Mouse (Mus musculus) stomach, postnatal 0 days (tissue): ENCODE results near the gene Ermap. TPM values are rescaled to one million over a fixed set of nuclear protein-coding genes. Genes with fewer than 3 reads are reported as not detected.

ENCODE experiments used
- ATAC-seq: fragments of 200-750 bp; cut with Nextera tagmentation; 2 replicates; pipeline ENCODE4 v1.8.0; 2017; ENCODE audit not compliant: low FRiP score, low TSS enrichment
- DNase-seq: peaks from one replicate; pipeline ENCODE4 v3.0.0-alpha.2; 2016; ENCODE audit warnings: low spot score
- H3K27ac ChIP-seq: fragments of 300-500 bp; sonication (generic); replicated peaks from 2 replicates; pipeline ENCODE4 v1.5.1; 2014; ENCODE audit warnings: mild to moderate bottlenecking, control low read depth
- H3K27me3 ChIP-seq: fragments of 300-500 bp; sonication (generic); 2 replicates; pipeline ENCODE4 v1.6.1; 2014; ENCODE audit warnings: low read length; ENCODE audit not compliant: control insufficient read depth, insufficient read depth
- H3K36me3 ChIP-seq: fragments of 300-500 bp; sonication (generic); 2 replicates; pipeline ENCODE4 v1.6.1; 2014; ENCODE audit warnings: low read length, mixed read lengths; ENCODE audit not compliant: control insufficient read depth, insufficient read depth
- H3K4me1 ChIP-seq: fragments of 300-500 bp; sonication (generic); replicated peaks from 2 replicates; pipeline ENCODE4 v1.6.1; 2014; ENCODE audit warnings: antibody characterized with exemption; ENCODE audit not compliant: control insufficient read depth, insufficient read depth
- H3K4me2 ChIP-seq: fragments of 300-500 bp; sonication (generic); replicated peaks from 2 replicates; pipeline ENCODE4 v1.6.1; 2014; ENCODE audit warnings: low read depth, mild to moderate bottlenecking, control low read depth, moderate library complexity
- H3K4me3 ChIP-seq: fragments of 300-500 bp; sonication (generic); 2 replicates; pipeline ENCODE4 v1.5.1; 2014; ENCODE audit warnings: low read depth, low read length, control low read depth
- H3K9ac ChIP-seq: fragments of 300-500 bp; sonication (generic); 2 replicates; pipeline ENCODE4 v1.6.1; 2014; ENCODE audit warnings: mild to moderate bottlenecking, low read length, control low read depth, mixed read lengths
- H3K9me3 ChIP-seq: fragments of 300-500 bp; sonication (generic); 2 replicates; pipeline ENCODE4 v1.6.1; 2016; ENCODE audit warnings: low read length; ENCODE audit not compliant: control insufficient read depth
- CTCF ChIP-seq: IDR thresholded peaks from 2 replicates; pipeline ENCODE4 v1.5.1; 2016; ENCODE audit warnings: antibody characterized with exemption, low read depth, mild to moderate bottlenecking, moderate library complexity
- EP300 ChIP-seq: optimal IDR thresholded peaks from 2 replicates; pipeline ENCODE3; 2016; ENCODE audit warnings: antibody characterized with exemption
- WGBS: fragments of 180-500 bp; shearing (Covaris S2); extraction: QIAGEN DNeasy Blood & Tissue Kit; methylation state at CpG from one replicate; pipeline ENCODE4 v1.1.7; 2014; 5-methylcytosine and 5-hydroxymethylcytosine counted together
- polyA plus RNA-seq: library from polyadenylated mRNA; unstranded; fragments of >200 nt; fragmentation: Nextera tagmentation; extraction: Ambion mirVana; gene quantifications from 2 replicates; pipeline ENCODE4 v1.2.1, GENCODE M21; 2015

The Ermap gene
- polyA plus RNA-seq = 0.40 and 0.42 TPM in 2 replicates

DNA sequence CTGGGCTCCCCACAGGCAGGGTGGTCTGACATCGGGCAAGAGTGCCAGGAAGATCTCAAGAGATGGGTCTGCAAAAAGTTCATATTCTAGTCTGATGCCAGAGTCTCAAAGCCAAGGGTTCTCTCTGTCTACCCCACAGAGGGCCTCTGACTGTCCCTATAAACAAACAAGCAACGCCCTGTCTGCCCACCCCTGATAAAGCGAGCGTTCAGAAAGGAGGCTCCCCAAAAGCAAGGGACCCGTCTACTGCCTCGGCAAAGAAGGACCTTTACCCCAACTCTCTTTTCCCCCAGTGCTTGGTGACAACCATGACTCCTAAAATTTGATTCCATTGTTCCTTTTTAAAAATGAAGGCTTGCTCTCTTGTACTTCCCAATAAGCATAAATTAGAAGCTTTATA is at the start of gene Ermap:
Ermap (minus strand) TSS at position 148 of the 400 bp plus-strand sequence.
- Histone ChIP-seq H3K9ac (no peak within 1 kb of the TSS), H3K4me3 (no peak within 1 kb of the TSS), H3K27me3 (no peaks in the 10 kb centered on the region), H3K9me3 (no peaks in the 10 kb centered on the region), H3K4me2 (no peak within 1 kb of the TSS), H3K27ac (no peak within 1 kb of the TSS), H3K36me3 (no peaks in the 10 kb centered on the region), H3K4me1 (no peaks in the 10 kb centered on the region)
- ATAC-seq (no peak), DNase-seq (no peak)
- TF ChIP-seq EP300 (no peak), CTCF (no peak)
- WGBS = 54% methylated on average over 6 of the region's 6 CpGs

DNA sequence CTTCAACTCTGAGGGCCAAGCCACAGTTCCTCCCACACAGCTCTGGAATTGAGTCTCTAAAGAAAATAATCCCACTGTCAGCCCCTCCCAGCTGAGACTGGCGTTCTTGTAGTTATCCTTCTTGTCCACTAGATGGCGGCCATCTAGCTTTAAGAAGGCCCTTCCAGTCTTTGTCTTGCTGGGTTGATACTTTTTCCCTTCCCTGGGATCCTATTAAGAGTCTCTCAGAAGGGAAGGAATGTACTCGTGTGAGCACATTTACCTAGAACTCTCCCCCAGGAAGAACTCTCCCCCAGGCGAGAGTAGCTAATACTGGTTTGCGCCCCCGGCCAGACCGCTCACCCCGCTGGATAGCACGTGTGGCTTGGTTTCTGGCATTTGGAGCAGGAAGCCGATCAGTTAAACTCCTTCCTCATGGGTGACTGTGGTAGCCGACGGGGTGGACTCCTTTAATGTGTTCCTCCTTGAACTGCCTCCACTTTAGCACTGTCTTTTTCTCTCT is 49.4 kb upstream of the Ermap start:
- TF ChIP-seq CTCF (peak; percentile 92), EP300 (no peak)
- no peaks in the 10 kb centered on the region for H3K9me3 ChIP-seq
- H3K9ac ChIP-seq = 0 out of 2 replicates have a peak overlapping the region, but pooled peaks have one; percentile 23
- peak; percentile 48 for DNase-seq
- H3K36me3 ChIP-seq = peaks cover 5% of the 10 kb centered on the region; the same call in 1 of the 2 replicates
- H3K4me3 ChIP-seq = no peak overlapping the region
- peak overlapping the region; percentile 35; the same call in 1 of the 2 replicates for H3K27ac ChIP-seq
- 0 out of 2 replicates have a peak overlapping the region, but pooled peaks have one; percentile 27 for H3K4me2 ChIP-seq
- H3K27me3 ChIP-seq = no peaks in the 10 kb centered on the region
- WGBS = 30% methylated on average over 12 of the region's 12 CpGs
- no peaks in the 10 kb centered on the region for H3K4me1 ChIP-seq
- peak; percentile 41 for ATAC-seq

DNA sequence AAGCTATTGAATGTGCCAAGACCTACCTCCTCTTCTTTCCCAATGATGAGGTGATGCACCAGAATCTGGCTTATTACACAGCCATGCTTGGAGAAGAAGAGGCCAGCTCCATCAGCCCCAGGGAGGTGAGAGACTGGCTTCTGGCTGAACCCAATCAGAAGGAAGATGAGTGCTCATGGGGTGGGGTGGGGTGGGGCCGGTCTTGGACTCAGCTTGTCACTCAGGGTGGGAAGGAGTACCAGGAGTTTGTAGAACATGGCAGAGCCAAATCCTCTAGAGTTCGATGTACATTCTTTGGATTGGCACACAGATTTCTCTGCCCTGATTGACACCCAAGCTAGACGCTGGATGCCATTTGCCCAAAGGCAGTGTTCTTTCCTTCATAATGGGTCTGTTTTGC is 48.9 kb upstream of the Ermap start:
- DNase-seq (no peak), ATAC-seq (no peak)
- H3K4me2 ChIP-seq = no peak overlapping the region
- 0 out of 2 replicates have a peak overlapping the region, but pooled peaks have one; percentile 40 for H3K27ac ChIP-seq
- H3K4me3 ChIP-seq = no peak overlapping the region
- H3K4me1 ChIP-seq = no peaks in the 10 kb centered on the region
- H3K9ac ChIP-seq = no peak overlapping the region
- peaks cover 5% of the 10 kb centered on the region; the same call in 1 of the 2 replicates for H3K36me3 ChIP-seq
- no peaks in the 10 kb centered on the region for H3K27me3 ChIP-seq
- WGBS = 66% methylated on average over 3 of the region's 3 CpGs
- H3K9me3 ChIP-seq = no peaks in the 10 kb centered on the region
- TF ChIP-seq CTCF = no peak
- no peak for TF ChIP-seq EP300

DNA sequence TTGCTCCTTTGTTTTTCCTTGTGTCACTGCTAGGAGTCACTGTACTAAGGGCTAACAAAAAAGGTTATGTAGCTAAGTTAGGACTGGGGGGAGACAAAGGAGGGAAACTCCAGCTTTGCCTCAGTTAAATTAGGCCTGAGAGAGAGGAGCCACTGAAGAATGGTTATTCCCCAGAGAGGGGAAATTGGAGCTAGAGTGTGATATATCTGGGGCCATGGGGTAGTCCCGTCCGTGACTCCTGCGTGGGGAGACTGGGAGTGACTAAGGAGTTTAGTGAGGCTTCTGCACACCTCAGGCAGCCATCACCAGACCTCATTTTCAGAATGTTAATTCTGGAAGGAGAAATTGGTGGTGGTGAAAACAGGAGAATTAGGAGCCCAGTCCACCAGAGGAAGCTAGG is 44.5 kb upstream of the Ermap start:
- H3K4me3 ChIP-seq = peak overlapping the region; percentile 87
- ATAC-seq = no peak
- H3K9ac ChIP-seq = peak overlapping the region; percentile 76
- 81% methylated on average over 3 of the region's 3 CpGs for WGBS
- TF ChIP-seq EP300 (no peak), CTCF (no peak)
- H3K27ac ChIP-seq = peak overlapping the region; percentile 76; the same call in 1 of the 2 replicates
- H3K36me3 ChIP-seq = no peaks in the 10 kb centered on the region
- no peak for DNase-seq
- peak overlapping the region; percentile 88 for H3K4me2 ChIP-seq
- no peaks in the 10 kb centered on the region for H3K4me1 ChIP-seq
- no peaks in the 10 kb centered on the region for H3K27me3 ChIP-seq
- H3K9me3 ChIP-seq = no peaks in the 10 kb centered on the region

DNA sequence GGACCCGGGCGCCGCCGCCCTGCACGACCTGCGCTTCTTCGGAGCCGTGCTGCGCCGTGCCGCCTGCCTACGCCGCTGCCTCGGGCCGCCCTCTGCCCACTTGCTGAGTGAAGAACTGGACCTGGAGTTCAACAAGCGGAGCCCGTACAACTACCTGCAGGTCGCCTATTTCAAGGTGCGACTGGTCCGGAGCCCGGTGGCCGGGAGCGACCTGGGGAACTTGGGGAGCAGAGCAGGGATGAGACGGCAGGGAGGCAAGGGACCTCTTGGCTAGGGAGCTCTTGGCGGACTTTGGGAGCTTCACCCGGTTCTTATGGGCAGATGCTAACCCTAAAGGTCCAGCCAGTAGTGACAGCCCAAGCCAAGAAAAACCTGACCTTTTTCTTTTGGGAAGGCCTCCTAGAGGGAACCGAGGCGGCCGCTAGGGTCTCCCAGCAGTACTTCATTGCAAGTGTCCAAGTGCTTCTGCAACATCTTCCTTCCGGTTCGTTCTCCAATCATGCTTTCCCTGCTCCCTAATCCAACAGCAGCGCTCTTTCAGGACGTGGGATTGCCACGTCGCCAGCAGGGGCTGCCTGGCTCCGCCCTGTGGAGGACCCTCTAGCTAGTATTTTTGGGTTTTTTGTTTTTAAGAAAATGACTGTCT is 43.6 kb upstream of the Ermap start:
- no peaks in the 10 kb centered on the region for H3K4me1 ChIP-seq
- peak overlapping the region; percentile 88 for H3K4me2 ChIP-seq
- H3K27ac ChIP-seq = peak overlapping the region; percentile 76
- ATAC-seq (peak; percentile 20), DNase-seq (no peak)
- H3K9me3 ChIP-seq = no peaks in the 10 kb centered on the region
- peak overlapping the region; percentile 76 for H3K9ac ChIP-seq
- peak overlapping the region; percentile 87 for H3K4me3 ChIP-seq
- TF ChIP-seq CTCF (peak; percentile 56), EP300 (no peak)
- no peaks in the 10 kb centered on the region; the same call in 1 of the 2 replicates for H3K36me3 ChIP-seq
- H3K27me3 ChIP-seq = no peaks in the 10 kb centered on the region
- WGBS = under 1% methylated on average over 36 of the region's 36 CpGs
